Comparison of ENCODE assay signal across 8 mouse cellular contexts in genomic region chr11:98937410-98937913, GRCm38 (mm10). TPM values are rescaled to one million over a fixed set of nuclear protein-coding genes. Genes with fewer than 3 reads are reported as not detected.
DNase-seq lines count a peak whose midpoint lies in the region; ATAC-seq lines count a peak whose summit lies in the region.

No protein-coding gene starts in this region.

- WGBS in embryonic facial prominence, embryonic 11.5 days = under 1% methylated on average over 29 of the region's 38 CpGs

- H3K4me2 ChIP-seq in embryonic facial prominence, embryonic 11.5 days (ENCODE audit: low read depth, low read length) = peak overlapping the region; percentile 93

- no peaks in the 10 kb centered on the region for H3K27me3 ChIP-seq in embryonic facial prominence, embryonic 11.5 days (ENCODE audit: control insufficient read depth, insufficient read depth, low read length)

- peak overlapping the region; percentile 85 for H3K9ac ChIP-seq in embryonic facial prominence, embryonic 11.5 days (replicated peaks; ENCODE audit: low read length)

- H3K9me3 ChIP-seq in embryonic facial prominence, embryonic 11.5 days (replicated peaks; ENCODE audit: control insufficient read depth, low read length) = no peaks in the 10 kb centered on the region

- peak; percentile 50 for ATAC-seq in CD4-positive, CD25-positive, alpha-beta regulatory T cell, adult 4 months
- peak; percentile 79 for ATAC-seq in embryonic facial prominence, embryonic 11.5 days (replicated peaks; ENCODE audit: insufficient number of reproducible peaks, low FRiP score, low TSS enrichment, low read depth)

- H3K27ac ChIP-seq in embryonic facial prominence, embryonic 11.5 days (replicated peaks; ENCODE audit: low read depth, low read length) = peak overlapping the region; percentile 98

- H3K4me1 ChIP-seq in embryonic facial prominence, embryonic 11.5 days (ENCODE audit: control insufficient read depth, insufficient read depth, low read length) = peaks cover 47% of the 10 kb centered on the region

- peak overlapping the region; percentile 87 for H3K4me3 ChIP-seq in embryonic facial prominence, embryonic 11.5 days (ENCODE audit: low read depth, low read length)

- no peaks in the 10 kb centered on the region for H3K36me3 ChIP-seq in embryonic facial prominence, embryonic 11.5 days (replicated peaks; ENCODE audit: control insufficient read depth, insufficient read depth, low read depth, low read length)

- DNase-seq in adrenal gland, adult 2 months = peak; percentile 96
- DNase-seq in embryonic facial prominence, embryonic 11.5 days (ENCODE audit: low spot score) = peak; percentile 98
- peak; percentile 93 to 95 for DNase-seq in heart, adult 9 months (ENCODE audit: low spot score in 2 of 2)
- DNase-seq in kidney, adult 8-10 months = peak; percentile 91 to 93
- peak; percentile 95 for DNase-seq in lung, postnatal 10 days
- DNase-seq in ovary, postnatal 10 days (ENCODE audit: low spot score) = peak; percentile 64
- peak; percentile 89 for DNase-seq in thymus, postnatal 25 days

RNA-seq across cellular contexts. Expression of gene Rara, which starts 9.8 kb away (rescaled TPM):
- polyA plus RNA-seq in CD4-positive, CD25-positive, alpha-beta regulatory T cell, adult 4 months (2017; shearing (Covaris generic)) = 1 to 10 TPM; 8.6 to 8.9 TPM
- total RNA-seq in adrenal gland, adult 2 months (2021) = 10 to 100 TPM; 17.0 to 30.8 TPM
- polyA plus RNA-seq in adrenal gland, adult 2 months (2012; rRNA removed) = 43.7 and 44.9 TPM in 2 replicates
- 32.7 and 40.2 TPM in 2 replicates for polyA plus RNA-seq in embryonic facial prominence, embryonic 11.5 days (2014; fragmentation: Nextera tagmentation; extraction: Ambion mirVana)

RNA-seq across cellular contexts. Expression of gene Cdc6, which starts 29.9 kb away (rescaled TPM):
- 1 to 10 TPM; 4.1 to 8.5 TPM for polyA plus RNA-seq in CD4-positive, CD25-positive, alpha-beta regulatory T cell, adult 4 months (2017; shearing (Covaris generic))
- under 1 TPM; 0.48 to 0.86 TPM for total RNA-seq in adrenal gland, adult 2 months (2021)
- 0.07 and 0.08 TPM in 2 replicates for polyA plus RNA-seq in adrenal gland, adult 2 months (2012; rRNA removed)
- polyA plus RNA-seq in embryonic facial prominence, embryonic 11.5 days (2014; fragmentation: Nextera tagmentation; extraction: Ambion mirVana) = 55.4 and 57.1 TPM in 2 replicates

RNA-seq across cellular contexts. Expression of gene Gjd3, which starts 45.4 kb away (rescaled TPM):
- polyA plus RNA-seq in CD4-positive, CD25-positive, alpha-beta regulatory T cell, adult 4 months (2017; shearing (Covaris generic)) = not detected
- total RNA-seq in adrenal gland, adult 2 months (2021) = not detected
- polyA plus RNA-seq in adrenal gland, adult 2 months (2012; rRNA removed) = 1.1 and 1.2 TPM in 2 replicates
- 0.25 and 0.43 TPM in 2 replicates for polyA plus RNA-seq in embryonic facial prominence, embryonic 11.5 days (2014; fragmentation: Nextera tagmentation; extraction: Ambion mirVana)

Comparison
In these comparisons a context has a peak if more than half of its experiments do, and no peak if none do; other contexts are left out.
1. Peak in every context shown above with its lines: DNase-seq, ATAC-seq, H3K4me3 ChIP-seq and H3K27ac ChIP-seq.